Mouse (Mus musculus) Patski (cell line): ENCODE data around the gene Mat1a. TPM values are rescaled to one million over a fixed set of nuclear protein-coding genes. Genes with fewer than 3 reads are reported as not detected.

Source experiments
- ATAC-seq: fragments of 100-300 bp; one replicate; pipeline ENCODE4 v1.8.0; 2021
- CTCF ChIA-PET: fragments of 350-600 bp; sonication (Branson Sonifier 250); formaldehyde crosslinking; loops from one replicate; lab custom pipeline; 2022; ENCODE audit warnings: inconsistent platforms; lab: Charles Lee
- POLR2A ChIA-PET: fragments of 350-600 bp; sonication (Branson Sonifier 250); formaldehyde crosslinking; loops from one replicate; lab custom pipeline; 2022; ENCODE audit warnings: antibody characterized with exemption, inconsistent platforms; lab: Charles Lee
- DNase-seq: peaks from one replicate; pipeline ENCODE4 v3.0.0-alpha.2; 2011; ENCODE audit warnings: low read depth, low spot score
- H3K27me3 ChIP-seq: fragments of 371-371 bp; one replicate; pipeline ENCODE4 v1.5.1; 2021
- CTCF ChIP-seq: fragments of 100-300 bp; IDR thresholded peaks from one replicate; pipeline ENCODE4 v1.5.1; 2021
- in situ Hi-C: fragments of 300-500 bp; cut with MboI; formaldehyde crosslinking; loops from 3 replicates; pipeline ENCODE4 v1.11.1; 2018; ENCODE audit warnings: low pct_unique_long_range_greater_than_20kb, mixed read lengths
- polyA plus RNA-seq: library from polyadenylated mRNA; unstranded; gene quantifications from one replicate; pipeline ENCODE4 v1.2.3, GENCODE M21; 2021

Gene Mat1a
- polyA plus RNA-seq, 1 experiment from 2014 or later, result not detected

GRCm38 (mm10) chr14:41094114-41094513 lies 10.7 kb upstream of the Mat1a start:
- TF ChIP-seq CTCF, result peak; percentile 59
- no peak for ATAC-seq
- CTCF ChIA-PET, result interaction anchor here (0.9 to 1.6 kb wide), 6 partner anchors 9 to 67 kb away, joined by 3 to 7 read pairs (median 4); partner anchors contain the start of gene Mat1a
- POLR2A ChIA-PET, result no interaction called here
- H3K27me3 ChIP-seq, result peaks cover 41% of the 10 kb centered on the region
- in situ Hi-C loops, result loop anchor here (5.0 kb wide), 1 partner anchor 68 kb away; no protein-coding TSS in a partner anchor
- no peak for DNase-seq

GRCm38 (mm10) chr14:41096296-41096860 lies 8.5 kb upstream of the Mat1a start:
- H3K27me3 ChIP-seq, result peaks cover 37% of the 10 kb centered on the region
- in situ Hi-C loops, result no loop called here
- TF ChIP-seq CTCF, result no peak
- POLR2A ChIA-PET, result no interaction called here
- CTCF ChIA-PET, result interaction anchor here (0.7 kb wide), 1 partner anchor 10 kb away, joined by 3 read pairs; no protein-coding TSS in a partner anchor
- DNase-seq (no peak), ATAC-seq (no peak)

GRCm38 (mm10) chr14:41098726-41099125 lies 6.1 kb upstream of the Mat1a start:
- TF ChIP-seq CTCF, result no peak
- in situ Hi-C loops, result no loop called here
- CTCF ChIA-PET, result interaction anchor here (1.1 kb wide), 1 partner anchor 29 kb away, joined by 4 read pairs; no protein-coding TSS in a partner anchor
- POLR2A ChIA-PET, result no interaction called here
- ATAC-seq (no peak), DNase-seq (no peak)
- H3K27me3 ChIP-seq, result peaks cover 53% of the 10 kb centered on the region

GRCm38 (mm10) chr14:41100712-41101111 lies 4.1 kb upstream of the Mat1a start:
- ChIA-PET CTCF (no interaction called here), POLR2A (no interaction called here)
- no peak for ATAC-seq
- DNase-seq, result no peak
- in situ Hi-C loops, result no loop called here
- H3K27me3 ChIP-seq, result peaks cover 47% of the 10 kb centered on the region
- TF ChIP-seq CTCF, result no peak

- CTCF ChIA-PET, result no interaction called here
- in situ Hi-C loops, result no loop called here
Observed at GRCm38 (mm10) chr14:41101242-41101641, 3.6 kb upstream of the Mat1a start.

GRCm38 (mm10) chr14:41102269-41102668 lies 2.6 kb upstream of the Mat1a start:
- POLR2A ChIA-PET, result no interaction called here

More at GRCm38 (mm10) chr14:41101242-41101641, 3.6 kb upstream of the Mat1a start:
- H3K27me3 ChIP-seq, result peaks cover 42% of the 10 kb centered on the region
- no peak for ATAC-seq
- TF ChIP-seq CTCF, result no peak
- no peak for DNase-seq
- POLR2A ChIA-PET, result no interaction called here

GRCm38 (mm10) chr14:41111031-41111668 lies 6.3 kb downstream of the Mat1a start:
- CTCF ChIA-PET, result interaction anchor here (1.0 kb wide), 1 partner anchor 54 kb away, joined by 3 read pairs; no protein-coding TSS in a partner anchor
- ATAC-seq (no peak), DNase-seq (no peak)
- peaks cover 41% of the 10 kb centered on the region for H3K27me3 ChIP-seq
- in situ Hi-C loops, result no loop called here
- POLR2A ChIA-PET, result no interaction called here
- no peak for TF ChIP-seq CTCF

More at GRCm38 (mm10) chr14:41102269-41102668, 2.6 kb upstream of the Mat1a start:
- no peak for DNase-seq
- in situ Hi-C loops, result no loop called here
- peaks cover 39% of the 10 kb centered on the region for H3K27me3 ChIP-seq
- no peak for ATAC-seq
- CTCF ChIA-PET, result interaction anchor here (0.7 to 1.8 kb wide), 3 partner anchors 8 to 1484 kb away, joined by 3 to 5 read pairs (median 3); no protein-coding TSS in a partner anchor
- TF ChIP-seq CTCF, result no peak

- ATAC-seq (no peak), DNase-seq (no peak)
- POLR2A ChIA-PET, result no interaction called here
- in situ Hi-C loops, result no loop called here
- TF ChIP-seq CTCF, result no peak
- H3K27me3 ChIP-seq, result peaks cover 45% of the 10 kb centered on the region
- CTCF ChIA-PET, result no interaction called here
Observed at GRCm38 (mm10) chr14:41112944-41113343, 8.1 kb downstream of the Mat1a start.

- TF ChIP-seq CTCF, result no peak
- DNase-seq, result no peak
- in situ Hi-C loops, result no loop called here
- peaks cover 35% of the 10 kb centered on the region for H3K27me3 ChIP-seq
- ATAC-seq, result no peak
- CTCF ChIA-PET, result interaction anchor here (1.1 kb wide), 1 partner anchor 14 kb away, joined by 5 read pairs; no protein-coding TSS in a partner anchor
- POLR2A ChIA-PET, result no interaction called here
Observed at GRCm38 (mm10) chr14:41116271-41116670, 11.4 kb downstream of the Mat1a start.

- no peak for DNase-seq
- ChIA-PET CTCF (no interaction called here), POLR2A (interaction anchor here (0.6 kb wide), 1 partner anchor 81 kb away, joined by 4 read pairs; no protein-coding TSS in a partner anchor)
- ATAC-seq, result no peak
- in situ Hi-C loops, result no loop called here
- peaks cover 50% of the 10 kb centered on the region for H3K27me3 ChIP-seq
- TF ChIP-seq CTCF, result no peak
Observed at GRCm38 (mm10) chr14:41124683-41125082, 19.8 kb downstream of the Mat1a start.

GRCm38 (mm10) chr14:41127997-41128396 lies 23.2 kb downstream of the Mat1a start:
- no peak for ATAC-seq

More at GRCm38 (mm10) chr14:41127997-41128396, 23.2 kb downstream of the Mat1a start:
- in situ Hi-C loops, result no loop called here
- POLR2A ChIA-PET, result no interaction called here
- CTCF ChIA-PET, result interaction anchor here (1.1 kb wide), 1 partner anchor 29 kb away, joined by 4 read pairs; no protein-coding TSS in a partner anchor
- TF ChIP-seq CTCF, result peak; percentile 67
- DNase-seq, result no peak
- peaks cover 63% of the 10 kb centered on the region for H3K27me3 ChIP-seq
